Mouse (Mus musculus): ENCODE results near the gene Pald1.

- TF ChIP-seq CTCF (IDR thresholded peaks at IDR 0.05) = no peak
- TF ChIP-seq POLR2A (IDR thresholded peaks at IDR 0.05; ENCODE audit: insufficient read depth, low read depth, low read length) = no peak
Observed at GRCm38 (mm10) chr10:61336592-61336991, 46.7 kb downstream of the Pald1 start.
